Mouse (Mus musculus) liver, embryonic 12.5 days (tissue): ENCODE measurements around the gene Olfr1303. TPM values are rescaled to one million over a fixed set of nuclear protein-coding genes. Genes with fewer than 3 reads are reported as not detected.

Source experiments
- ATAC-seq: fragments of 200-750 bp; cut with Nextera tagmentation; 2 replicates; pipeline ENCODE4 v1.8.0; 2017; ENCODE audit warnings: moderate number of reproducible peaks, mild to moderate bottlenecking, moderate library complexity
- H3K27ac ChIP-seq: fragments of 300-500 bp; sonication (generic); 2 replicates; pipeline ENCODE4 v1.5.1; 2016; ENCODE audit warnings: mild to moderate bottlenecking
- H3K27me3 ChIP-seq: fragments of 300-500 bp; sonication (generic); replicated peaks from 2 replicates; pipeline ENCODE4 v1.6.1; 2016; ENCODE audit warnings: mild to moderate bottlenecking, moderate library complexity
- H3K36me3 ChIP-seq: fragments of 300-500 bp; sonication (generic); 2 replicates; pipeline ENCODE4 v1.6.1; 2016; ENCODE audit warnings: mild to moderate bottlenecking, moderate library complexity
- H3K4me1 ChIP-seq: fragments of 300-500 bp; sonication (generic); 2 replicates; pipeline ENCODE4 v1.6.1; 2016
- H3K4me2 ChIP-seq: fragments of 300-500 bp; sonication (generic); 2 replicates; pipeline ENCODE4 v1.6.1; 2016; ENCODE audit warnings: mild to moderate bottlenecking, moderate library complexity
- H3K4me3 ChIP-seq: fragments of 300-500 bp; sonication (generic); 2 replicates; pipeline ENCODE4 v1.5.1; 2016; ENCODE audit warnings: mild to moderate bottlenecking, moderate library complexity
- H3K9ac ChIP-seq: fragments of 300-500 bp; sonication (generic); 2 replicates; pipeline ENCODE4 v1.6.1; 2016; ENCODE audit warnings: mild to moderate bottlenecking, moderate library complexity
- H3K9me3 ChIP-seq: fragments of 300-500 bp; sonication (generic); replicated peaks from 2 replicates; pipeline ENCODE4 v1.6.1; 2016; ENCODE audit warnings: mild to moderate bottlenecking, moderate library complexity
- WGBS: fragments of 180-500 bp; shearing (Covaris S2); methylation state at CpG from one replicate; pipeline ENCODE4 v1.1.7; 2016; ENCODE audit not compliant: insufficient replicate concordance; 5-methylcytosine and 5-hydroxymethylcytosine counted together
- polyA plus RNA-seq: library from polyadenylated mRNA; unstranded; fragments of >200 nt; fragmentation: Nextera tagmentation; extraction: Ambion mirVana; gene quantifications from 2 replicates; pipeline ENCODE4 v1.2.1, GENCODE M21; 2016

The Olfr1303 gene
- not detected in 2 replicates for polyA plus RNA-seq

GRCm38 (mm10) chr2:111820240-111820639 is at the start of gene Olfr1303:
Gene Olfr1303, minus strand, starts transcription at chr2:111820340.
- no peaks in the 10 kb centered on the region for H3K27me3 ChIP-seq
- no peak within 1 kb of the TSS for H3K27ac ChIP-seq
- no peak within 1 kb of the TSS for H3K9ac ChIP-seq
- no peaks in the 10 kb centered on the region for H3K4me1 ChIP-seq
- no peak for ATAC-seq
- 65% methylated on average over 2 of the region's 2 CpGs for WGBS
- H3K36me3 ChIP-seq, result no peaks in the 10 kb centered on the region
- H3K4me3 ChIP-seq, result no peak within 1 kb of the TSS
- no peaks in the 10 kb centered on the region for H3K9me3 ChIP-seq
- no peak within 1 kb of the TSS for H3K4me2 ChIP-seq

GRCm38 (mm10) chr2:111812936-111813335 is 7.2 kb downstream of the Olfr1303 start:
- Histone ChIP-seq H3K27ac (no peak overlapping the region), H3K36me3 (no peaks in the 10 kb centered on the region), H3K27me3 (no peaks in the 10 kb centered on the region), H3K4me2 (no peak overlapping the region), H3K4me1 (no peaks in the 10 kb centered on the region), H3K4me3 (no peak overlapping the region), H3K9me3 (no peaks in the 10 kb centered on the region; the same call in none of the 2 replicates), H3K9ac (no peak overlapping the region)
- no peak for ATAC-seq

GRCm38 (mm10) chr2:111777129-111777528 is 43.0 kb downstream of the Olfr1303 start, which contains the start of gene Olfr1302:
Gene Olfr1302, plus strand, starts transcription at chr2:111777429.
- H3K27ac ChIP-seq, result no peak within 1 kb of the TSS
- no peak for ATAC-seq
- H3K9me3 ChIP-seq, result no peaks in the 10 kb centered on the region
- H3K4me1 ChIP-seq, result no peaks in the 10 kb centered on the region
- H3K4me3 ChIP-seq, result no peak within 1 kb of the TSS
- H3K9ac ChIP-seq, result no peak within 1 kb of the TSS
- H3K4me2 ChIP-seq, result no peak within 1 kb of the TSS
- 54% methylated on average over 2 of the region's 2 CpGs for WGBS
- no peaks in the 10 kb centered on the region for H3K36me3 ChIP-seq
- no peaks in the 10 kb centered on the region for H3K27me3 ChIP-seq

Other genes starting within 250 kb of the Olfr1303 start
- not detected in 2 replicates for gene Olfr1297, start 193.8 kb downstream of the Olfr1303 start, polyA plus RNA-seq
- gene Olfr1298, start 171.1 kb downstream of the Olfr1303 start, polyA plus RNA-seq, result not detected in 2 replicates
- not detected in 2 replicates for gene Olfr1299, start 158.9 kb downstream of the Olfr1303 start, polyA plus RNA-seq
- not detected in 2 replicates for gene Olfr1301, start 69.3 kb downstream of the Olfr1303 start, polyA plus RNA-seq
- not detected in 2 replicates for gene Olfr1302, start 42.9 kb downstream of the Olfr1303 start, polyA plus RNA-seq
- gene Olfr1305, start 56.8 kb upstream of the Olfr1303 start, polyA plus RNA-seq, result not detected in 2 replicates
- gene Olfr1306, start 95.9 kb upstream of the Olfr1303 start, polyA plus RNA-seq, result not detected in 2 replicates
- gene Olfr1307, start 129.1 kb upstream of the Olfr1303 start, polyA plus RNA-seq, result not detected in 2 replicates
- not detected in 2 replicates for gene Olfr1308, start 144.6 kb upstream of the Olfr1303 start, polyA plus RNA-seq
- gene Olfr1309, start 169.9 kb upstream of the Olfr1303 start, polyA plus RNA-seq, result not detected in 2 replicates
- not detected in 2 replicates for gene Olfr1310, start 192.4 kb upstream of the Olfr1303 start, polyA plus RNA-seq
- not detected in 2 replicates for gene Olfr1311, start 204.1 kb upstream of the Olfr1303 start, polyA plus RNA-seq
- gene Olfr1312, start 229.9 kb upstream of the Olfr1303 start, polyA plus RNA-seq, result not detected in 2 replicates